Mouse (Mus musculus): ENCODE measurements around the gene Mgat5. TPM values are rescaled to one million over a fixed set of nuclear protein-coding genes. Genes with fewer than 3 reads are reported as not detected.

Gene Mgat5
- 1 to 10 TPM in 1 of 2 experiments, under 1 TPM in 1; 0.79 to 1.5 TPM for total RNA-seq (2021)
- long read RNA-seq, experiment 1, result 0 reads
- long read RNA-seq, experiment 2, result 0 reads

GRCm38 (mm10) chr1:127204817-127205485 lies at the start of gene Mgat5:
Gene Mgat5, plus strand, starts transcription at chr1:127205015.
- peak; percentile 91 for DNase-seq
- Histone ChIP-seq H3K27ac (peak within 1 kb of the TSS; percentile 90), H3K4me3 (peak within 1 kb of the TSS; percentile 83)
- intact Hi-C loops (cut with DNase I), result loop anchor here (5.0 to 10.0 kb wide), 3 partner anchors 130 to 202 kb away; no protein-coding TSS in a partner anchor
- no peak; the same call in 1 of the 2 replicates for TF ChIP-seq CTCF (IDR thresholded peaks at IDR 0.05)

GRCm38 (mm10) chr1:127160118-127160760 lies 44.6 kb upstream of the Mgat5 start:
- Histone ChIP-seq H3K27ac (no peak overlapping the region), H3K4me3 (no peak overlapping the region)
- no peak for TF ChIP-seq CTCF (IDR thresholded peaks at IDR 0.05)
- no peak for DNase-seq
- intact Hi-C loops (cut with DNase I), result no loop called here

- intact Hi-C loops (cut with DNase I), result no loop called here
- no peak for TF ChIP-seq CTCF (IDR thresholded peaks at IDR 0.05)
- H3K4me3 ChIP-seq, result no peak overlapping the region
- DNase-seq, result no peak
- no peak overlapping the region for H3K27ac ChIP-seq
Measured at GRCm38 (mm10) chr1:127164589-127165160, 40.1 kb upstream of the Mgat5 start.

GRCm38 (mm10) chr1:127166521-127166920 lies 38.3 kb upstream of the Mgat5 start:
- Histone ChIP-seq H3K4me3 (no peak overlapping the region), H3K27ac (no peak overlapping the region)
- DNase-seq, result no peak
- intact Hi-C loops (cut with DNase I), result no loop called here
- TF ChIP-seq CTCF (IDR thresholded peaks at IDR 0.05), result no peak

GRCm38 (mm10) chr1:127167586-127167985 lies 37.2 kb upstream of the Mgat5 start:
- DNase-seq, result no peak
- H3K4me3 ChIP-seq, result no peak overlapping the region
- intact Hi-C loops (cut with DNase I), result no loop called here
- no peak overlapping the region for H3K27ac ChIP-seq
- TF ChIP-seq CTCF (IDR thresholded peaks at IDR 0.05), result no peak

- no peak overlapping the region for H3K27ac ChIP-seq
- no peak overlapping the region for H3K4me3 ChIP-seq
- DNase-seq, result no peak
- intact Hi-C loops (cut with DNase I), result no loop called here
- no peak for TF ChIP-seq CTCF (IDR thresholded peaks at IDR 0.05)
Measured at GRCm38 (mm10) chr1:127168205-127168604, 36.6 kb upstream of the Mgat5 start.

- Histone ChIP-seq H3K27ac (no peak overlapping the region), H3K4me3 (no peak overlapping the region)
- intact Hi-C loops (cut with DNase I), result no loop called here
- DNase-seq, result no peak
- TF ChIP-seq CTCF (IDR thresholded peaks at IDR 0.05), result no peak
Measured at GRCm38 (mm10) chr1:127169516-127169915, 35.3 kb upstream of the Mgat5 start.

- TF ChIP-seq CTCF (IDR thresholded peaks at IDR 0.05), result no peak
- Histone ChIP-seq H3K27ac (no peak overlapping the region), H3K4me3 (no peak overlapping the region)
- no peak for DNase-seq
- intact Hi-C loops (cut with DNase I), result no loop called here
Measured at GRCm38 (mm10) chr1:127171361-127171760, 33.5 kb upstream of the Mgat5 start.

GRCm38 (mm10) chr1:127173448-127173847 lies 31.4 kb upstream of the Mgat5 start:
- intact Hi-C loops (cut with DNase I), result no loop called here
- H3K27ac ChIP-seq, result no peak overlapping the region
- no peak for TF ChIP-seq CTCF (IDR thresholded peaks at IDR 0.05)
- H3K4me3 ChIP-seq, result no peak overlapping the region
- no peak for DNase-seq

GRCm38 (mm10) chr1:127192396-127192795 lies 12.4 kb upstream of the Mgat5 start:
- H3K27ac ChIP-seq, result no peak overlapping the region
- TF ChIP-seq CTCF (IDR thresholded peaks at IDR 0.05), result no peak
- intact Hi-C loops (cut with DNase I), result no loop called here
- no peak overlapping the region for H3K4me3 ChIP-seq
- no peak for DNase-seq

- Histone ChIP-seq H3K4me3 (no peak overlapping the region), H3K27ac (no peak overlapping the region)
- TF ChIP-seq CTCF (IDR thresholded peaks at IDR 0.05), result no peak
- intact Hi-C loops (cut with DNase I), result no loop called here
- DNase-seq, result no peak
Measured at GRCm38 (mm10) chr1:127199186-127199585, 5.6 kb upstream of the Mgat5 start.

- no peak overlapping the region for H3K4me3 ChIP-seq
- DNase-seq, result no peak
- intact Hi-C loops (cut with DNase I), result loop anchor here (5.0 to 10.0 kb wide), 3 partner anchors 132 to 205 kb away; no protein-coding TSS in a partner anchor
- H3K27ac ChIP-seq, result no peak overlapping the region
- no peak for TF ChIP-seq CTCF (IDR thresholded peaks at IDR 0.05)
Measured at GRCm38 (mm10) chr1:127202360-127202759, 2.5 kb upstream of the Mgat5 start.

- DNase-seq, result peak; percentile 41
- intact Hi-C loops (cut with DNase I), result loop anchor here (1.0 to 10.0 kb wide), 4 partner anchors 132 to 256 kb away; no protein-coding TSS in a partner anchor
- Histone ChIP-seq H3K27ac (no peak overlapping the region), H3K4me3 (no peak overlapping the region)
- TF ChIP-seq CTCF (IDR thresholded peaks at IDR 0.05), result peak; percentile 68
Measured at GRCm38 (mm10) chr1:127203231-127203764, 1.5 kb upstream of the Mgat5 start.
